Mouse (Mus musculus) heart, postnatal 36 days (tissue): ENCODE measurements around the gene Unc13a. TPM values are rescaled to one million over a fixed set of nuclear protein-coding genes. Genes with fewer than 3 reads are reported as not detected.
"Not testable (repeated sequence)": the region's sequence is repeated elsewhere in the genome, so short reads cannot be mapped to it uniquely, and the experiment has no call there.

ENCODE experiments used
- DNase-seq, 2 experiments: peaks; one replicate each; pipeline ENCODE4 v3.0.0; 2021 to 2022
- intact Hi-C: fragments of 180-260 bp; cut with DNase I; formaldehyde crosslinking; loops from one replicate; pipeline ENCODE4 v1.15.1; 2025
- total RNA-seq, 2 experiments: library from RNA; stranded (reverse); gene quantifications; 2 replicates each; pipeline ENCODE4 v1.2.3; 2021

Gene Unc13a
- total RNA-seq, result under 1 TPM; 0.49 to 0.64 TPM

- intact Hi-C loops, result no loop called here
Measured at GRCm38 (mm10) chr8:71671549-71671965, at the start of gene Unc13a. Unc13a (minus strand) TSS chr8:71671757.

GRCm38 (mm10) chr8:71719928-71720457, 48.4 kb upstream of the Unc13a start:
- intact Hi-C loops, result no loop called here
- no peak for DNase-seq

More at GRCm38 (mm10) chr8:71671549-71671965, at the start of gene Unc13a:
- DNase-seq, result peak; percentile 92 to 96

- DNase-seq, result peak; percentile 38 to 56
- intact Hi-C loops, result no loop called here
Measured at GRCm38 (mm10) chr8:71719218-71719617, 47.7 kb upstream of the Unc13a start.

GRCm38 (mm10) chr8:71718252-71718651, 46.7 kb upstream of the Unc13a start:
- no peak for DNase-seq
- intact Hi-C loops, result no loop called here

- intact Hi-C loops, result no loop called here
- no peak for DNase-seq
Measured at GRCm38 (mm10) chr8:71717096-71717495, 45.5 kb upstream of the Unc13a start.

- no peak for DNase-seq
Measured at GRCm38 (mm10) chr8:71716561-71717053, 45.0 kb upstream of the Unc13a start.

GRCm38 (mm10) chr8:71715531-71715930, 44.0 kb upstream of the Unc13a start:
- intact Hi-C loops, result no loop called here
- no peak for DNase-seq

More at GRCm38 (mm10) chr8:71716561-71717053, 45.0 kb upstream of the Unc13a start:
- intact Hi-C loops, result no loop called here

- intact Hi-C loops, result no loop called here
- no peak for DNase-seq
Measured at GRCm38 (mm10) chr8:71711574-71711973, 40.0 kb upstream of the Unc13a start.

GRCm38 (mm10) chr8:71709800-71710446, 38.4 kb upstream of the Unc13a start:
- intact Hi-C loops, result loop anchor here (2.0 kb wide), 1 partner anchor 21 kb away; no protein-coding TSS in a partner anchor
- DNase-seq, result peak; percentile 74 to 88

GRCm38 (mm10) chr8:71709134-71709799, 37.7 kb upstream of the Unc13a start:
- intact Hi-C loops, result loop anchor here (2.0 kb wide), 1 partner anchor 22 kb away; no protein-coding TSS in a partner anchor
- DNase-seq, result no peak

- DNase-seq, result peak in 1 of 2 experiments; percentile 57
- intact Hi-C loops, result loop anchor here (2.0 kb wide), 1 partner anchor 23 kb away; no protein-coding TSS in a partner anchor
Measured at GRCm38 (mm10) chr8:71707874-71708273, 36.3 kb upstream of the Unc13a start.

- DNase-seq, intact Hi-C loops: not testable (repeated sequence)
Measured at GRCm38 (mm10) chr8:71703400-71703799, 31.8 kb upstream of the Unc13a start.

GRCm38 (mm10) chr8:71702923-71703322, 31.4 kb upstream of the Unc13a start:
- DNase-seq, result no peak
- intact Hi-C loops, result no loop called here

GRCm38 (mm10) chr8:71702087-71702432, 30.5 kb upstream of the Unc13a start:
- intact Hi-C loops, result no loop called here

GRCm38 (mm10) chr8:71701414-71702086, 30.0 kb upstream of the Unc13a start, which contains the start of gene B3gnt3:
B3gnt3 (minus strand) TSS chr8:71701789.
- intact Hi-C loops, result loop anchor here (2.0 kb wide), 1 partner anchor 25 kb away; the partner anchor contains the start of gene Jak3
- no peak for DNase-seq

More at GRCm38 (mm10) chr8:71702087-71702432, 30.5 kb upstream of the Unc13a start:
- DNase-seq, result no peak

GRCm38 (mm10) chr8:71700493-71701269, 29.1 kb upstream of the Unc13a start:
- intact Hi-C loops, result loop anchor here (2.0 kb wide), 1 partner anchor 24 kb away; the partner anchor contains the start of gene Jak3
- peak; percentile 44 to 58 for DNase-seq

GRCm38 (mm10) chr8:71695456-71695855, 23.9 kb upstream of the Unc13a start:
- intact Hi-C loops, DNase-seq: not testable (repeated sequence)

- DNase-seq, result no peak
- intact Hi-C loops, result no loop called here
Measured at GRCm38 (mm10) chr8:71693166-71694041, 21.8 kb upstream of the Unc13a start.

- no peak for DNase-seq
- intact Hi-C loops, result no loop called here
Measured at GRCm38 (mm10) chr8:71692509-71692908, 21.0 kb upstream of the Unc13a start.
